Mouse (Mus musculus) 3134 (cell line): ENCODE data around the gene Rhbdd1.

ENCODE experiments used
- DNase-seq: peaks from one replicate; pipeline ENCODE4 v3.0.0-alpha.2; 2011; ENCODE audit warnings: low spot score; ENCODE audit not compliant: insufficient read length; ENCODE audit errors: extremely low read depth

The Rhbdd1 gene

DNA sequence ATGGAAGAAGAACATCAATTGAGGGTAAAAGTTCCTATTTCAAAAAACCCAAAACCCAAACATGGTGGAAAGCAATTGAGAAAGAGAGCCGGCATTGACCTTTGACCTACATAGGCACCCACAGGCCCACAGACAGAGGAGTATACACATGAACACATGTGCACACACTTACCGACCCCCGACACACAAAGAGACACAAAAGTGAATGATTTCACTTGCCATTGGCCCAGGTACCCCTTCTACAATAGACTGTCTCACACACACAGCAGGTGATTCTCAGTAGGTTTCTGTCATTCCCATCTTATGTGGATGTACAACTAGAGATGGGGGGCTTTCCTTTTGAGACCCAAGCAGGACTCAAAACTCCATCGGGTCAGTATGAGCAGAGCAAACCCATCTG, 159.6 kb downstream of the Rhbdd1 start:
- DNase-seq, result no peak

GRCm38 (mm10) chr1:82476256-82476655, 160.0 kb downstream of the Rhbdd1 start:
- DNase-seq, result no peak

GRCm38 (mm10) chr1:82476746-82477145, 160.5 kb downstream of the Rhbdd1 start:
- no peak for DNase-seq

GRCm38 (mm10) chr1:82479696-82480487, 163.6 kb downstream of the Rhbdd1 start:
- no peak for DNase-seq

- DNase-seq, result no peak
Observed at GRCm38 (mm10) chr1:82482371-82482770, 166.1 kb downstream of the Rhbdd1 start.

- DNase-seq, result no peak
Observed at GRCm38 (mm10) chr1:82486371-82486770, 170.1 kb downstream of the Rhbdd1 start.

- no peak for DNase-seq
Observed at GRCm38 (mm10) chr1:82491954-82492353, 175.7 kb downstream of the Rhbdd1 start.
